Mouse (Mus musculus) heart, embryonic 11.5 days (tissue): ENCODE measurements around the gene Ifi209. TPM values are rescaled to one million over a fixed set of nuclear protein-coding genes. Genes with fewer than 3 reads are reported as not detected.
"Not testable (repeated sequence)": the region's sequence is repeated elsewhere in the genome, so short reads cannot be mapped to it uniquely, and the experiment has no call there.

Source experiments
- ATAC-seq: fragments of 200-750 bp; cut with Nextera tagmentation; replicated peaks from 2 replicates; pipeline ENCODE4 v1.8.0; 2017; ENCODE audit warnings: moderate library complexity; ENCODE audit not compliant: insufficient number of reproducible peaks, low FRiP score, low TSS enrichment
- H3K27ac ChIP-seq: fragments of 300-500 bp; sonication (generic); 2 replicates; pipeline ENCODE4 v1.5.1; 2014; ENCODE audit warnings: mild to moderate bottlenecking, low read depth, low read length
- H3K27me3 ChIP-seq: fragments of 300-500 bp; sonication (generic); 2 replicates; pipeline ENCODE4 v1.6.1; 2014; ENCODE audit warnings: mild to moderate bottlenecking, low read length, mixed read lengths; ENCODE audit not compliant: control insufficient read depth, insufficient read depth
- H3K36me3 ChIP-seq: fragments of 300-500 bp; sonication (generic); 2 replicates; pipeline ENCODE4 v1.6.1; 2014; ENCODE audit warnings: mild to moderate bottlenecking, low read length, moderate library complexity, mixed read lengths; ENCODE audit not compliant: control insufficient read depth, insufficient read depth
- H3K4me1 ChIP-seq: fragments of 300-500 bp; sonication (generic); 2 replicates; pipeline ENCODE4 v1.6.1; 2014; ENCODE audit warnings: low read length; ENCODE audit not compliant: control insufficient read depth, insufficient read depth
- H3K4me2 ChIP-seq: fragments of 300-500 bp; sonication (generic); 2 replicates; pipeline ENCODE4 v1.6.1; 2014; ENCODE audit warnings: mild to moderate bottlenecking, moderate library complexity
- H3K4me3 ChIP-seq: fragments of 300-500 bp; sonication (generic); 2 replicates; pipeline ENCODE4 v1.5.1; 2014; ENCODE audit warnings: low read depth, low read length
- H3K9ac ChIP-seq: fragments of 300-500 bp; sonication (generic); 2 replicates; pipeline ENCODE4 v1.6.1; 2014; ENCODE audit warnings: mild to moderate bottlenecking, low read depth, low read length, moderate library complexity
- H3K9me3 ChIP-seq: fragments of 300-500 bp; sonication (generic); replicated peaks from 2 replicates; pipeline ENCODE4 v1.6.1; 2016; ENCODE audit warnings: low read length; ENCODE audit not compliant: control insufficient read depth
- WGBS: fragments of 180-500 bp; shearing (Covaris S2); extraction: QIAGEN DNeasy Blood & Tissue Kit; methylation state at CpG from one replicate; pipeline ENCODE4 v1.1.7; 2014; ENCODE audit not compliant: insufficient replicate concordance; 5-methylcytosine and 5-hydroxymethylcytosine counted together
- microRNA-seq: library from miRNA; unstranded; fragments of <30 nt; microRNA quantifications from one replicate; pipeline ENCODE4, GENCODE M21; 2016; ENCODE audit warnings: borderline number of aligned reads
- polyA plus RNA-seq: library from polyadenylated mRNA; unstranded; fragments of >200 nt; fragmentation: Nextera tagmentation; extraction: Ambion mirVana; gene quantifications from 2 replicates; pipeline ENCODE4 v1.2.1, GENCODE M21; 2014

Gene Ifi209
- polyA plus RNA-seq, 1 experiment from 2014 or later = 0.10 TPM

GRCm38 (mm10) chr1:173657973-173658372 lies 27.3 kb downstream of the Ifi209 start:
- no peak for ATAC-seq
- Histone ChIP-seq H3K36me3 (no peaks in the 10 kb centered on the region), H3K9ac (no peak overlapping the region), H3K4me3 (no peak overlapping the region), H3K27ac (no peak overlapping the region), H3K4me2 (no peak overlapping the region), H3K27me3 (no peaks in the 10 kb centered on the region), H3K9me3 (no peaks in the 10 kb centered on the region), H3K4me1 (no peaks in the 10 kb centered on the region)
- WGBS = 76% methylated on average over 4 of the region's 4 CpGs

DNA sequence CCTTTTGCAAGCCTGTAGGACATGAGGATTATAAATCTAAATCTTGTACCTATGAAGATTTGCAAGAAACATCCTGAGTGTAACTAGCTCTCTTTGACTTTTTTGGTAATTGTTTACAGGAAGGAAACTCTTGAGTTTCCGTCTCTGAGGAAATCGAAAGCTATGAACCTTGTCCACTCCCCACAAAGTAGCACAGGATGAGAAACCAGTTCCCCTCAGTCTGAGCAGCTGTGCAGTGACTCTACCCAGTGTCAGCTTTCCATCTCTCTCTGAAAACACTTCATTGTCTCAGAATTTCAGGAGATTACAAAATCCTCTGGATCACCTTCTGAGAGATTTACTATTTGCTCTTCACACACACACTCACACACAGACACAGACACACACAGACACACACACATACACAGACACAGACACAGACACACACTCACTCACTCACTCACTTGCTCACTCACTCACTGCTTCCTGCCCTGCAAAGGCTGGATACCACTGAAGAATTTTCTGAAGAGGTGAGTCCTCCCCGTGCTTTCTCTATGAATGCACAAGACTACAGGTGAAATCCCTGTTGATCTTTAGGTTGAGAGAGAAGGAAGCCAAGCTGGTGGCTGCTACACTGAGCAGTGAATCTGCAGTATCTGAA lies 42.9 kb downstream of the Ifi209 start, which contains the start of gene Ifi208:
TSS of gene Ifi208 (plus strand) at position 218 of the 640 bp plus-strand sequence.
- H3K27me3 ChIP-seq, H3K4me1 ChIP-seq, H3K4me3 ChIP-seq, ATAC-seq, H3K27ac ChIP-seq, H3K4me2 ChIP-seq, H3K36me3 ChIP-seq, H3K9ac ChIP-seq, H3K9me3 ChIP-seq: not testable (repeated sequence)
- 36% methylated on average over 3 of the region's 3 CpGs for WGBS

- H3K36me3 ChIP-seq, ATAC-seq, H3K9ac ChIP-seq, H3K27me3 ChIP-seq, H3K4me1 ChIP-seq, H3K4me2 ChIP-seq, H3K27ac ChIP-seq, H3K9me3 ChIP-seq, H3K4me3 ChIP-seq: not testable (repeated sequence)
- WGBS = 71% methylated on average over 1 of the region's 1 CpGs
Measured at GRCm38 (mm10) chr1:173678605-173679004, 47.9 kb downstream of the Ifi209 start.

- H3K27ac ChIP-seq = no peak overlapping the region
- WGBS = 88% methylated on average over 1 of the region's 1 CpGs
- no peak overlapping the region for H3K4me2 ChIP-seq
- H3K27me3 ChIP-seq = no peaks in the 10 kb centered on the region
- ATAC-seq = no peak
- H3K4me3 ChIP-seq = no peak overlapping the region
- no peaks in the 10 kb centered on the region for H3K4me1 ChIP-seq
- H3K9ac ChIP-seq = no peak overlapping the region
- H3K9me3 ChIP-seq = no peaks in the 10 kb centered on the region
- H3K36me3 ChIP-seq = no peaks in the 10 kb centered on the region
Measured at GRCm38 (mm10) chr1:173694270-173694669, 63.6 kb downstream of the Ifi209 start.

Small RNA genes within 50 kb of the gene (microRNA-seq; reads per million reads assigned to microRNA genes)
- gene Gm44339 = not detected

Other genes with a start within 250 kb of the Ifi209 start
- 0.06 TPM in 1 of 2 replicates, not detected in the other for gene Ifi206, start 139.9 kb upstream of the Ifi209 start, polyA plus RNA-seq
- not detected in 2 replicates for gene Ifi214, start 95.0 kb upstream of the Ifi209 start, polyA plus RNA-seq
- gene Ifi213, start 31.6 kb upstream of the Ifi209 start, polyA plus RNA-seq = not detected in 2 replicates
- 0.10 TPM in 1 of 2 replicates, not detected in the other for gene Ifi208, start 42.8 kb downstream of the Ifi209 start, polyA plus RNA-seq
- 0.14 and 0.44 TPM in 2 replicates for gene Ifi207, start 110.8 kb downstream of the Ifi209 start, polyA plus RNA-seq
- gene Ifi204, start 136.0 kb downstream of the Ifi209 start, polyA plus RNA-seq = 0.42 and 0.89 TPM in 2 replicates